Mouse (Mus musculus): ENCODE data around the gene Dph6. TPM values are rescaled to one million over a fixed set of nuclear protein-coding genes. Genes with fewer than 3 reads are reported as not detected.

Gene Dph6
- polyA plus RNA-seq, 1 experiment, result 6.5 TPM

- H3K4me3 ChIP-seq (ENCODE audit: insufficient read depth, low read length), result no peak overlapping the region
- no peaks in the 10 kb centered on the region; the same call in 1 of the 2 replicates for H3K4me1 ChIP-seq (ENCODE audit: control insufficient read depth, insufficient read depth, low read length)
- TF ChIP-seq CTCF (IDR thresholded peaks at IDR 0.05; ENCODE audit: low read depth, low read length) (no peak), POLR2A (IDR thresholded peaks at IDR 0.05; ENCODE audit: borderline replicate concordance, low read depth, low read length) (no peak)
- no peak overlapping the region for H3K27ac ChIP-seq (ENCODE audit: insufficient read depth, low read depth, low read length)
Observed at GRCm38 (mm10) chr2:114543000-114543622, 111.7 kb downstream of the Dph6 start.

GRCm38 (mm10) chr2:114542325-114542724 lies 112.4 kb downstream of the Dph6 start:
- Histone ChIP-seq H3K27ac (ENCODE audit: insufficient read depth, low read depth, low read length) (no peak overlapping the region), H3K4me3 (ENCODE audit: insufficient read depth, low read length) (no peak overlapping the region), H3K4me1 (ENCODE audit: control insufficient read depth, insufficient read depth, low read length) (no peaks in the 10 kb centered on the region; the same call in 1 of the 2 replicates)
- no peak for TF ChIP-seq POLR2A (IDR thresholded peaks at IDR 0.05; ENCODE audit: borderline replicate concordance, low read depth, low read length)
- no peak for TF ChIP-seq CTCF (IDR thresholded peaks at IDR 0.05; ENCODE audit: low read depth, low read length)

GRCm38 (mm10) chr2:114540416-114540815 lies 114.3 kb downstream of the Dph6 start:
- Histone ChIP-seq H3K4me1 (ENCODE audit: control insufficient read depth, insufficient read depth, low read length) (peaks cover 5% of the 10 kb centered on the region), H3K27ac (ENCODE audit: insufficient read depth, low read depth, low read length) (no peak overlapping the region), H3K4me3 (ENCODE audit: insufficient read depth, low read length) (no peak overlapping the region)
- TF ChIP-seq POLR2A (IDR thresholded peaks at IDR 0.05; ENCODE audit: borderline replicate concordance, low read depth, low read length) (no peak), CTCF (IDR thresholded peaks at IDR 0.05; ENCODE audit: low read depth, low read length) (no peak)

GRCm38 (mm10) chr2:114536032-114536431 lies 118.7 kb downstream of the Dph6 start:
- Histone ChIP-seq H3K4me1 (ENCODE audit: control insufficient read depth, insufficient read depth, low read length) (peaks cover 5% of the 10 kb centered on the region), H3K4me3 (ENCODE audit: insufficient read depth, low read length) (no peak overlapping the region), H3K27ac (ENCODE audit: insufficient read depth, low read depth, low read length) (peak overlapping the region; percentile 25; the same call in 1 of the 2 replicates)
- TF ChIP-seq CTCF (IDR thresholded peaks at IDR 0.05; ENCODE audit: low read depth, low read length), result no peak
- no peak for TF ChIP-seq POLR2A (IDR thresholded peaks at IDR 0.05; ENCODE audit: borderline replicate concordance, low read depth, low read length)

- TF ChIP-seq CTCF (IDR thresholded peaks at IDR 0.05; ENCODE audit: low read depth, low read length) (no peak), POLR2A (IDR thresholded peaks at IDR 0.05; ENCODE audit: borderline replicate concordance, low read depth, low read length) (no peak)
Observed at GRCm38 (mm10) chr2:114531010-114531756, 123.6 kb downstream of the Dph6 start.

GRCm38 (mm10) chr2:114520414-114520813 lies 134.3 kb downstream of the Dph6 start:
- Histone ChIP-seq H3K27ac (ENCODE audit: insufficient read depth, low read depth, low read length) (no peak overlapping the region), H3K4me3 (ENCODE audit: insufficient read depth, low read length) (no peak overlapping the region), H3K4me1 (ENCODE audit: control insufficient read depth, insufficient read depth, low read length) (no peaks in the 10 kb centered on the region)
- TF ChIP-seq CTCF (IDR thresholded peaks at IDR 0.05; ENCODE audit: low read depth, low read length) (no peak), POLR2A (IDR thresholded peaks at IDR 0.05; ENCODE audit: borderline replicate concordance, low read depth, low read length) (no peak)

More at GRCm38 (mm10) chr2:114531010-114531756, 123.6 kb downstream of the Dph6 start:
- Histone ChIP-seq H3K27ac (ENCODE audit: insufficient read depth, low read depth, low read length) (no peak overlapping the region), H3K4me1 (ENCODE audit: control insufficient read depth, insufficient read depth, low read length) (peaks cover 5% of the 10 kb centered on the region), H3K4me3 (ENCODE audit: insufficient read depth, low read length) (no peak overlapping the region)

GRCm38 (mm10) chr2:114519907-114520306 lies 134.9 kb downstream of the Dph6 start:
- TF ChIP-seq POLR2A (IDR thresholded peaks at IDR 0.05; ENCODE audit: borderline replicate concordance, low read depth, low read length), result no peak
- no peak for TF ChIP-seq CTCF (IDR thresholded peaks at IDR 0.05; ENCODE audit: low read depth, low read length)
- no peak overlapping the region for H3K4me3 ChIP-seq (ENCODE audit: insufficient read depth, low read length)
- H3K27ac ChIP-seq (ENCODE audit: insufficient read depth, low read depth, low read length), result no peak overlapping the region
- H3K4me1 ChIP-seq (ENCODE audit: control insufficient read depth, insufficient read depth, low read length), result no peaks in the 10 kb centered on the region

GRCm38 (mm10) chr2:114492398-114492797 lies 162.4 kb downstream of the Dph6 start:
- Histone ChIP-seq H3K4me1 (ENCODE audit: control insufficient read depth, insufficient read depth, low read length) (no peaks in the 10 kb centered on the region), H3K4me3 (ENCODE audit: insufficient read depth, low read length) (no peak overlapping the region), H3K27ac (ENCODE audit: insufficient read depth, low read depth, low read length) (no peak overlapping the region)
- no peak for TF ChIP-seq CTCF (IDR thresholded peaks at IDR 0.05; ENCODE audit: low read depth, low read length)
- TF ChIP-seq POLR2A (IDR thresholded peaks at IDR 0.05; ENCODE audit: borderline replicate concordance, low read depth, low read length), result no peak

- no peak for TF ChIP-seq CTCF (IDR thresholded peaks at IDR 0.05; ENCODE audit: low read depth, low read length)
- no peak for TF ChIP-seq POLR2A (IDR thresholded peaks at IDR 0.05; ENCODE audit: borderline replicate concordance, low read depth, low read length)
- Histone ChIP-seq H3K4me3 (ENCODE audit: insufficient read depth, low read length) (no peak overlapping the region), H3K4me1 (ENCODE audit: control insufficient read depth, insufficient read depth, low read length) (no peaks in the 10 kb centered on the region), H3K27ac (ENCODE audit: insufficient read depth, low read depth, low read length) (no peak overlapping the region)
Observed at GRCm38 (mm10) chr2:114491907-114492306, 162.9 kb downstream of the Dph6 start.

GRCm38 (mm10) chr2:114486980-114487379 lies 167.8 kb downstream of the Dph6 start:
- Histone ChIP-seq H3K4me1 (ENCODE audit: control insufficient read depth, insufficient read depth, low read length) (no peaks in the 10 kb centered on the region), H3K4me3 (ENCODE audit: insufficient read depth, low read length) (no peak overlapping the region), H3K27ac (ENCODE audit: insufficient read depth, low read depth, low read length) (no peak overlapping the region)
- TF ChIP-seq CTCF (IDR thresholded peaks at IDR 0.05; ENCODE audit: low read depth, low read length) (no peak), POLR2A (IDR thresholded peaks at IDR 0.05; ENCODE audit: borderline replicate concordance, low read depth, low read length) (no peak)

All from bone marrow macrophage, adult 2 months (primary cell).